Mouse (Mus musculus) brain, adult 2 months (tissue): Measurements from ENCODE around the gene Tspan4.
A peak's percentile ranks its signal among the peaks of the same experiment; 100 is the strongest.

Source experiments
- DNase-seq: peaks from one replicate; pipeline ENCODE4 v3.0.0; 2011; ENCODE audit warnings: low read depth, low spot score

Tspan4 gene

DNA sequence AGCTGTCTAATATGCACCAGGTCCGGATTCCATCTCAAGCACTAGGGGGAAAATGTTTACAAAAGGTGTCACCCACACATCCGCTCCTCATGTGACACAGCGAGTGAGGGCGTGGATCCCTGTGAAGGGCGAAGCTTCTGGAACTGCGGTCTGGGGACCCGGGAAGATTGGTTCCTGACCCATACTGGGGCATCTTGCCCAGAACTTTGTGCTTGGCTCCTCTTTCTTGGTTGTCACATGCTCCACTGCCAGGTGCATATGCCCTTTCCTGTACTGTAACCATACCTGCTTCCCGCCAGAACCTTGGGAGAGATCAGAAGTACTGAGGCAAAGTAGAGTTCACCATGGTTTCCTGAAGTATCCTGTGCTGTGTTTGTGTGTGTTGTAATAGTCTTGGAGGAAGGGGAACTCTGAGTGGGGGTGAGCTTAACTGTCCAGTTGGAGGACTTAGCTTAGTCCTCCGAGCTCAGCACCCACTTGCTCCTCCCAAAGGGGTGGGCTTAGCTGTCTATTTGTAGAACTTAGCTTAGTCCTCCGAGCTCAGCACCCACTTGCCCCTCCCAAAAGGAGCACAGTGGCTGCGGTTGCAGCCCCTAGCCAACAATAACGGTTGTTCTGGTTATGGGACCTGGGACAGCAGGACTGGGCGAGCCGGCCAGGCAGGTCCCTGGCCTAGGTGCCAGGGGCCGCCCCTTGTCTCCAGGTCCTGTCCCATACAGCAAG is 14.5 kb upstream of the Tspan4 start, which contains the start of gene Cracr2b:
Gene Cracr2b, plus strand, starts transcription at position 704 of the 723 bp plus-strand sequence.
- no peak for DNase-seq

DNA sequence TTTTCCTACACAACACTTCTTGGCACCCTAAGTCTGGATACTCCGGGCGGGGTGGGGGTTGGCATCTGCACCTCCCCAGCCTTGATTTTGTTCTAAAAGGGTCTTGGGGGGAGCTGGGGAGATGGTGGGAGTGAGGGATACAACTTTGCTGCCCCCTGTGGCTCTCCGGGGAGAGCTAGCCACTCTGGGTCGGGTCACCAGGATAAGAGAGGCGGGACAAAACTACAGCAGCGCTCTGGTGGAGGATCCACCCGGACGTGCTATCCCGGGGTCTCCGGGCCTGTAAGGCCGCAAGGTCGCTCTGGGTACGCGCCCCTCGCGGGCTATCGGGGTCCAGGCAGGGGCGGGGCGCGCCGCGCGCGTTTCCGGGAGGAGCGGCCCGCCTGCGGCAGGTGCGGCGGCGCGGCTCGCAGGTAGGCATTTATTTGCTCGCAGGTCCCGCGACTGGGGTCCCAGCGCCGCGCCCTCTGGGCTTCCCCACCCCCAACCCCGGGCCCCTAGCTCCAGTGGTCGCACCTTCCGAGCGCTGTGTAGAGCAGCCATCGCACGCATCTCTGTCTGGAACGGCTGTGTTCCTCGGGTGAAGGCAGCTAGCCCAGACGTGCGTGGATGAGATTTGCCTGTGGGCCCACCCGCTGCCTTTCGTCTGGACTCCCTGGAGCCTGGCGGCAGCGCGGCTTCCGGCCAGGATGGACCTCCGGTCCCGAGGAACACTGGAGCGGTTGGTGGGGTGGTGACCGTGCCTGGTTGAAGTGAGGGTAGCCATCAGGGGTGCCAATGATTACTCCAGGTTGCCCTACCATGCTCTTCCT is 13.3 kb upstream of the Tspan4 start:
- DNase-seq: no peak

- DNase-seq: no peak
Measured at GRCm38 (mm10) chr7:141462333-141462821, 12.7 kb upstream of the Tspan4 start.

GRCm38 (mm10) chr7:141463824-141464602 is 11.0 kb upstream of the Tspan4 start:
- no peak for DNase-seq

DNA sequence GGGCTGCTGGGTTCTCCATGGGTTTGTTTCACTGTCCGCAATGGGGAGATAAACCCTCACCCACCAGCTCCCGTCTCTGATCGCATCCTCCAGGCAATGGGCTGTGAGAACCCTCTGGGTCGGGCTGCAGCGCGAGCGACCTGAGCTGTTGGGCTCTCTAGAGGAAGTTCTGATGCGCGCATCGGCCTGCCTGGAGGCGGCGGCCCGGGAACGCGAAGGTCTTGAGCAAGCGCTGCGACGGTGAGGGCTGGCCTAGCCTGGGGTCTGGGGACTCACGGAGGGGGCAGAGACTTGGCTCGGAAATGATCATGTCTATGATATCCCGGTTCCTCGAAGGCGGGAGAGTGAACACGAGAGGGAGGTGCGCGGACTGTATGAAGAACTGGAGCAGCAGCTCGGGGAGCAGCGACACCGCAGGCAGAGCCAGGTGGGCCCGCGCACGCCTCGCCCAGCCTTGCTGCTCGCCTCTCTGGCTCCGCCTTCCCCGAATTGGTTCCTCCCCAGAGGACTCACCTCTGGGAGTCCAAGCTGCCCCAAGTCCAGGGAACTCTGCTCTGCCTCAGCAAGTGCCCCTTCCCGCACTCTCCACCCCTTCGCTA is 10.3 kb upstream of the Tspan4 start:
- no peak for DNase-seq

GRCm38 (mm10) chr7:141465388-141466044 is 9.5 kb upstream of the Tspan4 start:
- DNase-seq: no peak

DNA sequence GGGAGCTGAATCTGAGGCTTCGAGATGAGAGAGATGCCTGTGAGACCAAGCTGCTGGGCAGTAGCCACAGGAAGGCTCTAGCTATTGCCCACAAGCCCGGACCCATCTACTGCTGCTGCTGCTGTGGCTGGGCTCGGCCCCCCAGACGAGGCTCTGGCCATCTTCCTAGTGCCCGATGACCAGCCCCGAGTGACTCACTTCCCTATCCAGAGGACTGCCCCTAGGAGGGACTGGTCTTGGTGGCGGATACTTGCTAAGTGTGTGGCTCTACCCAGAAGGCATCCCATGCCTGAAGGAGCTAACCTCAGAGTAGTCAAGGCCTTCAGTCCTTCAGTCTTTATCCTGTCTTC is 9.0 kb upstream of the Tspan4 start:
- DNase-seq: no peak

- DNase-seq: no peak
Measured at GRCm38 (mm10) chr7:141466607-141467148, 8.4 kb upstream of the Tspan4 start.

- peak; percentile 69 for DNase-seq
Measured at GRCm38 (mm10) chr7:141467230-141468030, 7.6 kb upstream of the Tspan4 start, which contains the start of gene Cd151. Gene Cd151 (plus strand): TSS chr7:141467392.

DNA sequence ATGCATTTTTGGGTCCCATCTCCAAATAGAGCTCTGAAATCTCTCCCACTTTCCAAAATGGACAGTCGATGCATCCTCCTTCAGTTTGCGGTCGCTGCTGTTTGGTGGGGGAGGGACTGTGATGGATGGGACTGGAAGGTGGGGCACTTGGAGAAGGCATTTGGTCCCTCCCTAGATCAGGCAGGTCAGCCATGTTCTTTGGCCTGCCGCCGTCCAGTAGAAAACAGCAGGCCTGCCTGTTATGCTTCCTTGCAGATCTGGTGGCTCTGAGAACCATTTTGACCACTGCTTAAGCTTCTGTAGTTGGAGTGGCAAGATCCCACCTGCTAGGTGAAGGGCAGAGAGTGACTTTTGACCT is 6.9 kb upstream of the Tspan4 start:
- DNase-seq: no peak

GRCm38 (mm10) chr7:141468522-141469211 is 6.4 kb upstream of the Tspan4 start:
- DNase-seq: peak; percentile 84

GRCm38 (mm10) chr7:141469352-141469751 is 5.7 kb upstream of the Tspan4 start:
- DNase-seq: no peak

- no peak for DNase-seq
Measured at GRCm38 (mm10) chr7:141469901-141470636, 5.0 kb upstream of the Tspan4 start.

GRCm38 (mm10) chr7:141470637-141470944 is 4.4 kb upstream of the Tspan4 start:
- no peak for DNase-seq

GRCm38 (mm10) chr7:141471236-141471635 is 3.8 kb upstream of the Tspan4 start:
- no peak for DNase-seq

DNA sequence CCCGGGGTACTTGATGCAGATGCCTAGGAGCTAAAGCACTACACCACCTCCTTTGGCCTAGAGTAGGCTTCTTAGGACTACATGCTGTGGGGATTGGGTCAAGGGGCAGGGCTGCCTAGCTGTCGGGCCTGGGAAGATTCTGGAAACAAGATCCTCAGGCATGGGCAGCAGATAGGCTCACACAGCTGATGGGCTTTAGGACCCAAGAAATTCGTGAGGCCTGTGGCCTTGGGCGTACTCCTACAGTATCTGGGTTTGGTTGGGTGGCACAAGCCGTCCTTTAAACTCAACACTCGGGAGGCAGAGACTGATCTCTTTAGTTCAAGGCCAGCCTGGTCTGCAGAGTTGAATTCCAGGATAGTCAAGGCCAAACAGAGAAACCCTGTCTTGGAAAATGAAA is 2.8 kb upstream of the Tspan4 start:
- DNase-seq: no peak

- DNase-seq: no peak
Measured at GRCm38 (mm10) chr7:141472763-141473162, 2.3 kb upstream of the Tspan4 start.

DNA sequence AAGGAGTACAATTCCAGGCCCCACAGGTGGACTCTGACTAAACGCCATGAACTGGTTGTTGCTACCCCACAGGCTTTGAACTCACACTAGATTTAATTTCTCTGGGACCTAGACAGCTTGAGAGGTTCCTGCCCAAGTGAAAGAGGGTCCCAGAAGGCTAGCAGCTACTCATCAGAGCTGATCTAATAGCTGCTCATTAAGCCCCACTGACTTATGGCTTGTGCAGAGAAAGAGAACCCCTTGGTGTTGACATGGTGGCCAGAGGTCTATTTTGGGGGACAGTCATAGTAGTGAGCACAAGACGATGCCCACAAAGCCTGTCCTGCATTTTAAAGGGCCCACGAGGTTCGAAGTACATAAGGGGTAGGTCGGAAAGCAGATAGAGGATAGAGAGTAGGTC is 880 bp upstream of the Tspan4 start:
- no peak for DNase-seq

DNA sequence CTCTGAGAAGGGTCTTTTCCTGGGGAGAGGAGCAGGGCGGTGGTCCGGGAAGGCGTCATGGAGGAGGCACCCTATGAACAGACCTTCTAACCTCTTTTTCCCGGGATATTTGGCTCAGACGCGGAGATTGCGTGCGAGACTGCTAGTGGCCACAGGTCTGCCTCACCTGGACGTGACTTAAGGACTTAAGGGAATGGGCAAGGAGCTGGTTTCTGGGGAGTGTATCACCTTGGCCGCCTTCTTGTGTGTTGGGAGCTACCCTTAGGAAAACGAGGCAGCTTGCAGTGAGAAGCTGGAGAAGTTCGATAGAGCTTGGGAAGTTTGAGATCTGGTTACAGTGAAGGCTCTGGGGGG is 742 bp downstream of the Tspan4 start:
- no peak for DNase-seq
